Mouse (Mus musculus) G1E (cell line): ENCODE results near the gene Lrmda.

Experiments used
- CTCF ChIP-seq: IDR thresholded peaks from 2 replicates; pipeline ENCODE4 v1.5.1; 2012; ENCODE audit warnings: low read depth, low read length, inconsistent platforms, mixed read lengths
- GATA1 ChIP-seq: IDR thresholded peaks from 2 replicates; pipeline ENCODE4 v1.6.1; 2012; ENCODE audit warnings: borderline replicate concordance, low read length, inconsistent platforms, mixed read lengths
- POLR2AphosphoS5 ChIP-seq: IDR thresholded peaks from 2 replicates; pipeline ENCODE4 v1.6.1; 2012; ENCODE audit warnings: low read depth, low read length, inconsistent platforms; ENCODE audit not compliant: insufficient replicate concordance
- TAL1 ChIP-seq: conservative IDR thresholded peaks from 2 replicates; pipeline ENCODE4 v1.6.1; 2012; ENCODE audit warnings: low read depth, low read length, inconsistent platforms, mixed read lengths

DNA sequence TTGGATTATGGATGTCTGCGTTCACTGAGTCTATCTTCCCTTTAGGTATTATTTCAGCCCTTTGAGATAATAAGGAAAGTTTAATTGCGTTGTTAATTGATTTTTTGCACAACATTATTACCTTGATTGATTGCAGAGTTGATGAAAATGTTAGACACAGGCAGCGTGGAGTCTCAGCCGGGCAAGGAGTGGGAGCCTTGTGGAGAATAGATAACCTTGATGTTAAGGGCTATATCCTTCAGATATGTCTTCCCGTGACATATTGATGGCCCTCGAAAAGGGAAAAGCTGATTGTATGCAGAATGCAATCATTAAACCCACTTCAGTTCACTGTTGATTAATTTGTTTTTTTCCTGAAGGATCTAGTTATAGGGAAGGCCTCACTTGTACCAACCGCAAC lies 1021.5 kb downstream of the Lrmda start:
- no peak for TF ChIP-seq CTCF
- TF ChIP-seq GATA1 = no peak
- no peak for TF ChIP-seq TAL1
- TF ChIP-seq POLR2AphosphoS5 = no peak
